Mouse (Mus musculus): ENCODE data around the gene Olfr297. TPM values are rescaled to one million over a fixed set of nuclear protein-coding genes. Genes with fewer than 3 reads are reported as not detected.

Olfr297 gene
- not detected for polyA plus RNA-seq (2014; fragmentation: Illumina TruSeq; extraction: RNeasy Lipid Tissue Mini Kit (QIAGEN cat#74804); ENCODE audit: low read depth, low replicate concordance)

GRCm38 (mm10) chr7:86519668-86520067 is at the start of gene Olfr297:
Gene Olfr297, plus strand, starts transcription at chr7:86519968.

GRCm38 (mm10) chr7:86492384-86492783 is 27.4 kb upstream of the Olfr297 start, which contains the start of gene Olfr298:
Gene Olfr298, minus strand, starts transcription at chr7:86492484.

Other genes starting within 250 kb of the Olfr297 start
- 0.20 TPM for gene Olfr310, start 242.8 kb upstream of the Olfr297 start, polyA plus RNA-seq (2014; fragmentation: Illumina TruSeq; extraction: RNeasy Lipid Tissue Mini Kit (QIAGEN cat#74804); ENCODE audit: low read depth, low replicate concordance)
- gene Olfr309, start 206.3 kb upstream of the Olfr297 start, polyA plus RNA-seq (2014; fragmentation: Illumina TruSeq; extraction: RNeasy Lipid Tissue Mini Kit (QIAGEN cat#74804); ENCODE audit: low read depth, low replicate concordance): 0.28 TPM
- gene Olfr308, start 194.3 kb upstream of the Olfr297 start, polyA plus RNA-seq (2014; fragmentation: Illumina TruSeq; extraction: RNeasy Lipid Tissue Mini Kit (QIAGEN cat#74804); ENCODE audit: low read depth, low replicate concordance): 0.10 TPM
- 0.31 TPM for gene Olfr307, start 182.4 kb upstream of the Olfr297 start, polyA plus RNA-seq (2014; fragmentation: Illumina TruSeq; extraction: RNeasy Lipid Tissue Mini Kit (QIAGEN cat#74804); ENCODE audit: low read depth, low replicate concordance)
- gene Olfr305, start 153.0 kb upstream of the Olfr297 start, polyA plus RNA-seq (2014; fragmentation: Illumina TruSeq; extraction: RNeasy Lipid Tissue Mini Kit (QIAGEN cat#74804); ENCODE audit: low read depth, low replicate concordance): 0.10 TPM
- not detected for gene Olfr304, start 133.3 kb upstream of the Olfr297 start, polyA plus RNA-seq (2014; fragmentation: Illumina TruSeq; extraction: RNeasy Lipid Tissue Mini Kit (QIAGEN cat#74804); ENCODE audit: low read depth, low replicate concordance)
- gene Olfr303, start 122.2 kb upstream of the Olfr297 start, polyA plus RNA-seq (2014; fragmentation: Illumina TruSeq; extraction: RNeasy Lipid Tissue Mini Kit (QIAGEN cat#74804); ENCODE audit: low read depth, low replicate concordance): 3.3 TPM
- gene Olfr301, start 116.1 kb upstream of the Olfr297 start, polyA plus RNA-seq (2014; fragmentation: Illumina TruSeq; extraction: RNeasy Lipid Tissue Mini Kit (QIAGEN cat#74804); ENCODE audit: low read depth, low replicate concordance): 0.62 TPM
- gene Olfr299, start 60.0 kb upstream of the Olfr297 start, polyA plus RNA-seq (2014; fragmentation: Illumina TruSeq; extraction: RNeasy Lipid Tissue Mini Kit (QIAGEN cat#74804); ENCODE audit: low read depth, low replicate concordance): not detected
- gene Olfr298, start 27.5 kb upstream of the Olfr297 start, polyA plus RNA-seq (2014; fragmentation: Illumina TruSeq; extraction: RNeasy Lipid Tissue Mini Kit (QIAGEN cat#74804); ENCODE audit: low read depth, low replicate concordance): not detected
- gene Olfr295, start 63.9 kb downstream of the Olfr297 start, polyA plus RNA-seq (2014; fragmentation: Illumina TruSeq; extraction: RNeasy Lipid Tissue Mini Kit (QIAGEN cat#74804); ENCODE audit: low read depth, low replicate concordance): not detected
- gene Olfr294, start 96.7 kb downstream of the Olfr297 start, polyA plus RNA-seq (2014; fragmentation: Illumina TruSeq; extraction: RNeasy Lipid Tissue Mini Kit (QIAGEN cat#74804); ENCODE audit: low read depth, low replicate concordance): not detected
- gene Olfr293, start 129.1 kb downstream of the Olfr297 start, polyA plus RNA-seq (2014; fragmentation: Illumina TruSeq; extraction: RNeasy Lipid Tissue Mini Kit (QIAGEN cat#74804); ENCODE audit: low read depth, low replicate concordance): not detected
- not detected for gene Olfr292, start 168.4 kb downstream of the Olfr297 start, polyA plus RNA-seq (2014; fragmentation: Illumina TruSeq; extraction: RNeasy Lipid Tissue Mini Kit (QIAGEN cat#74804); ENCODE audit: low read depth, low replicate concordance)